6 mouse cellular contexts compared by ENCODE assay signal in the genomic region with DNA sequence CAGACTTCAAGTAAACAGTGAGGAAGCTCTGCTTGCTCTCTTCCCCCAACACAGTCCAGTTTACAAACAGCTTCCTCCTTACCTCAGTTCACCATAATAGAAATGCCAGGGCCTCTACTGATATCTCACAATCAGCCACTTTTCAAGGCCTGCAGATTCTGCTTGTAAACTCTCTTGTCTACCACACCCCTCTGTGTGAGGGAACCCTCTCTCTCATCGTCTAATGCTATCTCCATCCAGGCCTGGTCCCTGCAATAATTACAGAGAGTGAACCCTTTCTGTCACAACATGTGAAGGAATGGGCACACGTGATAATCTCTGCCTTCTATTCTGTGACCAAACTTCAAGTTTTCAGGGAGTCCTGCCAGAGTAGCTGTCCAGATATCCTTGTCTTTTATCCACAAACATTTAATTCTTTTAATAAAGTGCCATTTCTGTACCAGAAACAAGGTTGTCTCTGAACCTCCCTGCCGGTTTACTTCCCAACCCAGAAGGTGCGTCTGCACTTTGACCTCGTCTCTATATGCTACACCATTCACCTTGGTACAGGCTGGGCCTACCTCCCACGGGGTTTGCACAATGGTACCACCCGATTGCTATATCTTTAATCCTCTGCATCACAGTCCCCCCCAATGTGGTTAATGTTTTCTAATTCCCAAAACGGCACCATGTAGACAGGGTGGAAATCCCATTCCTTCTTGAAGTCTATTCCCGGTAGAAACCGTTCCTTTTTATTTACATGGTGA.
DNase-seq lines count a peak whose midpoint lies in the region; ATAC-seq and TF ChIP-seq lines count a peak whose summit lies in the region.
"Not testable (repeated sequence)": the region's sequence is repeated elsewhere in the genome, so short reads cannot be mapped to it uniquely, and the experiment has no call there.

No protein-coding gene starts in this region.

- not testable (repeated sequence) for H3K4me2 ChIP-seq in intestine, embryonic 15.5 days (replicated peaks); intestine, postnatal 0 days (replicated peaks; ENCODE audit: low read depth); liver, embryonic 11.5 days; liver, embryonic 13.5 days; lung, postnatal 0 days (replicated peaks; ENCODE audit: low read depth, low read length)

- DNase-seq in G1E (ENCODE audit: low spot score); liver, embryonic 11.5 days (ENCODE audit: low spot score); liver, embryonic 13.5 days: not testable (repeated sequence)
- peak; percentile 3 for DNase-seq in lung, postnatal 0 days (ENCODE audit: low spot score)

- H3K4me3 ChIP-seq in G1E (ENCODE audit: low read depth, low read length); intestine, embryonic 15.5 days (replicated peaks); intestine, postnatal 0 days (ENCODE audit: low read depth, low read length); liver, embryonic 11.5 days (ENCODE audit: low read depth, low read length); liver, embryonic 13.5 days (replicated peaks); lung, postnatal 0 days (ENCODE audit: low read depth, low read length): not testable (repeated sequence)

- H3K4me1 ChIP-seq in G1E (ENCODE audit: insufficient read depth, low read depth, low read length); intestine, embryonic 15.5 days (replicated peaks); intestine, postnatal 0 days (replicated peaks; ENCODE audit: control insufficient read depth, insufficient read depth, low read length); liver, embryonic 11.5 days (replicated peaks; ENCODE audit: control insufficient read depth, insufficient read depth, low read length); liver, embryonic 13.5 days (replicated peaks); lung, postnatal 0 days (ENCODE audit: insufficient read depth, low read depth, low read length): not testable (repeated sequence)

- H3K9ac ChIP-seq in intestine, embryonic 15.5 days; intestine, postnatal 0 days (ENCODE audit: low read depth, low read length); liver, embryonic 11.5 days (ENCODE audit: low read depth, low read length); liver, embryonic 13.5 days; lung, postnatal 0 days (replicated peaks; ENCODE audit: low read depth): not testable (repeated sequence)

- WGBS in intestine, embryonic 15.5 days = 78% methylated on average over 8 of the region's 10 CpGs
- WGBS in intestine, postnatal 0 days = 62% methylated on average over 7 of the region's 10 CpGs
- WGBS in liver, embryonic 11.5 days = 70% methylated on average over 7 of the region's 10 CpGs
- whole genome bisulfite sequencing in liver, embryonic 13.5 days (ENCODE audit: insufficient replicate concordance) = 53% methylated on average over 7 of the region's 10 CpGs
- 78% methylated on average over 7 of the region's 10 CpGs for WGBS in lung, postnatal 0 days

- not testable (repeated sequence) for TF ChIP-seq EP300 in lung, postnatal 0 days (IDR thresholded peaks at IDR 0.05)

- not testable (repeated sequence) for H3K9me3 ChIP-seq in G1E (replicated peaks); intestine, embryonic 15.5 days
- peaks cover 14% of the 10 kb centered on the region; the same call in 1 of the 2 replicates for H3K9me3 ChIP-seq in intestine, postnatal 0 days (ENCODE audit: control insufficient read depth)
- peaks cover 11% of the 10 kb centered on the region for H3K9me3 ChIP-seq in liver, embryonic 11.5 days (ENCODE audit: control insufficient read depth, low read length)
- H3K9me3 ChIP-seq in liver, embryonic 13.5 days (replicated peaks) = peaks cover 16% of the 10 kb centered on the region
- peaks cover 15% of the 10 kb centered on the region for H3K9me3 ChIP-seq in lung, postnatal 0 days (ENCODE audit: low read length)

- not testable (repeated sequence) for H3K36me3 ChIP-seq in G1E (replicated peaks); intestine, embryonic 15.5 days; intestine, postnatal 0 days (ENCODE audit: control insufficient read depth, insufficient read depth); liver, embryonic 11.5 days (ENCODE audit: control insufficient read depth, insufficient read depth, low read length); liver, embryonic 13.5 days; lung, postnatal 0 days (ENCODE audit: insufficient read depth, low read length)

- not testable (repeated sequence) for TF ChIP-seq CTCF in G1E (IDR thresholded peaks at IDR 0.05; ENCODE audit: low read depth, low read length); intestine, postnatal 0 days (IDR thresholded peaks at IDR 0.05; ENCODE audit: low read depth); lung, postnatal 0 days (IDR thresholded peaks at IDR 0.05)

- ATAC-seq in G1E (ENCODE audit: extremely low read depth, insufficient number of reproducible peaks, low FRiP score, poor library complexity, severe bottlenecking) = peak; percentile 66
- peak; percentile 50; the same call in 1 of the 2 replicates for ATAC-seq in intestine, embryonic 15.5 days
- peak; percentile 55 for ATAC-seq in intestine, postnatal 0 days
- ATAC-seq in liver, embryonic 11.5 days (replicated peaks; ENCODE audit: low FRiP score) = peak; percentile 14; the same call in 1 of the 2 replicates
- peak; percentile 52 for ATAC-seq in liver, embryonic 13.5 days (ENCODE audit: low read depth)
- ATAC-seq in lung, postnatal 0 days = not testable (repeated sequence)

- not testable (repeated sequence) for H3K27ac ChIP-seq in intestine, embryonic 15.5 days; intestine, postnatal 0 days (ENCODE audit: low read depth, low read length); liver, embryonic 11.5 days (ENCODE audit: low read depth, low read length); liver, embryonic 13.5 days; lung, postnatal 0 days (ENCODE audit: low read length)

- H3K27me3 ChIP-seq in G1E (ENCODE audit: insufficient read depth, low read length); intestine, embryonic 15.5 days (replicated peaks); intestine, postnatal 0 days (replicated peaks; ENCODE audit: control insufficient read depth, insufficient read depth, low read length); liver, embryonic 11.5 days (replicated peaks; ENCODE audit: control insufficient read depth, insufficient read depth, low read length); liver, embryonic 13.5 days; lung, postnatal 0 days (replicated peaks; ENCODE audit: insufficient read depth, low read length): not testable (repeated sequence)
